Mouse (Mus musculus): ENCODE data around the gene Cox8a. TPM values are rescaled to one million over a fixed set of nuclear protein-coding genes. Genes with fewer than 3 reads are reported as not detected.

Cox8a gene
- polyA plus RNA-seq, 2 experiments = 478 to 909 TPM

- H3K36me3 ChIP-seq (ENCODE audit: control insufficient read depth, insufficient read depth, low read length) = peaks cover 50% of the 10 kb centered on the region
- H3K4me3 ChIP-seq (replicated peaks; ENCODE audit: low read length) = no peak overlapping the region
- no peaks in the 10 kb centered on the region for H3K27me3 ChIP-seq (ENCODE audit: control insufficient read depth, insufficient read depth, low read length)
- no peaks in the 10 kb centered on the region; the same call in 1 of the 2 replicates for H3K4me1 ChIP-seq (ENCODE audit: control insufficient read depth, insufficient read depth, low read length)
- DNase-seq (ENCODE audit: low spot score) (no peak), ATAC-seq (ENCODE audit: low FRiP score, low read depth) (no peak)
- no peak overlapping the region for H3K27ac ChIP-seq (replicated peaks; ENCODE audit: low read depth, low read length)
- no peaks in the 10 kb centered on the region for H3K9me3 ChIP-seq (ENCODE audit: control insufficient read depth, low read length)
- no peak for TF ChIP-seq POLR2A (IDR thresholded peaks at IDR 0.05; ENCODE audit: borderline replicate concordance, extremely low read depth, insufficient read depth, insufficient read length)
- no peak overlapping the region for H3K4me2 ChIP-seq (replicated peaks; ENCODE audit: low read depth, low read length, severe bottlenecking)
- no peak overlapping the region for H3K9ac ChIP-seq (ENCODE audit: low read depth, low read length, severe bottlenecking)
- WGBS = 90% methylated on average over 2 of the region's 2 CpGs
Measured at GRCm38 (mm10) chr19:7236011-7236410, 18.6 kb upstream of the Cox8a start.

- DNase-seq (ENCODE audit: low spot score) = no peak
- no peak for ATAC-seq (ENCODE audit: low FRiP score, low read depth)
- TF ChIP-seq POLR2A (IDR thresholded peaks at IDR 0.05; ENCODE audit: borderline replicate concordance, extremely low read depth, insufficient read depth, insufficient read length) = no peak
- no peaks in the 10 kb centered on the region for H3K27me3 ChIP-seq (ENCODE audit: control insufficient read depth, insufficient read depth, low read length)
- no peak overlapping the region for H3K27ac ChIP-seq (replicated peaks; ENCODE audit: low read depth, low read length)
- H3K4me2 ChIP-seq (replicated peaks; ENCODE audit: low read depth, low read length, severe bottlenecking) = no peak overlapping the region
- H3K36me3 ChIP-seq (ENCODE audit: control insufficient read depth, insufficient read depth, low read length) = peaks cover 51% of the 10 kb centered on the region
- 93% methylated on average over 9 of the region's 9 CpGs for WGBS
- H3K4me1 ChIP-seq (ENCODE audit: control insufficient read depth, insufficient read depth, low read length) = no peaks in the 10 kb centered on the region; the same call in 1 of the 2 replicates
- no peak overlapping the region for H3K4me3 ChIP-seq (replicated peaks; ENCODE audit: low read length)
- no peak overlapping the region for H3K9ac ChIP-seq (ENCODE audit: low read depth, low read length, severe bottlenecking)
- no peaks in the 10 kb centered on the region for H3K9me3 ChIP-seq (ENCODE audit: control insufficient read depth, low read length)
Measured at GRCm38 (mm10) chr19:7235461-7235860, 18.0 kb upstream of the Cox8a start.

- WGBS = 62% methylated on average over 8 of the region's 8 CpGs
- Histone ChIP-seq H3K9me3 (ENCODE audit: control insufficient read depth, low read length) (no peaks in the 10 kb centered on the region), H3K27me3 (ENCODE audit: control insufficient read depth, insufficient read depth, low read length) (no peaks in the 10 kb centered on the region), H3K36me3 (ENCODE audit: control insufficient read depth, insufficient read depth, low read length) (peaks cover 59% of the 10 kb centered on the region), H3K9ac (ENCODE audit: low read depth, low read length, severe bottlenecking) (no peak overlapping the region), H3K4me1 (ENCODE audit: control insufficient read depth, insufficient read depth, low read length) (no peaks in the 10 kb centered on the region; the same call in 1 of the 2 replicates), H3K4me2 (replicated peaks; ENCODE audit: low read depth, low read length, severe bottlenecking) (no peak overlapping the region), H3K4me3 (replicated peaks; ENCODE audit: low read length) (no peak overlapping the region), H3K27ac (replicated peaks; ENCODE audit: low read depth, low read length) (no peak overlapping the region)
- TF ChIP-seq POLR2A (IDR thresholded peaks at IDR 0.05; ENCODE audit: borderline replicate concordance, extremely low read depth, insufficient read depth, insufficient read length) = no peak
- ATAC-seq (ENCODE audit: low FRiP score, low read depth) (peak; percentile 82), DNase-seq (ENCODE audit: low spot score) (peak; percentile 73)
Measured at GRCm38 (mm10) chr19:7234537-7235221, 17.3 kb upstream of the Cox8a start.

DNA sequence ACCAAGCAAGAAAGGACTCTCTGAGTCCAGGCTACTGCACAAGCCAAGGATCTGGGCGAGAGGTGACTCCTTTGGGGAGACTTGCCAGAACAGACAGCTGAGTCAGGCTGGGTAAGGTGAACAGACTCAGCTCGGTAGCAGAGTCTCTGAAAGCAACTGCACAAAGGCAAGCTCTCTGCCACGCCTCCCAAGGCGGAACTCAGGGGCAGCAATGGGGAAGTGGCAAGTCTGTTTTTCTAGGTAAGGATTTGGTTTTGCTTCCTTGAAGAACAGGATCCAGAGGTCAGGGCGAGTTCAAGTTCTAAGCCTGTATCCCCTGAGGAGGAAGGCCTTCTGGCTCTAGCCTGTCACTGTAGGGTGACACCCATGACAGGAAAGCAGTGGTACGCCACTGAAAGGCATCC is 9.1 kb upstream of the Cox8a start:
- WGBS = 80% methylated on average over 6 of the region's 6 CpGs
- Histone ChIP-seq H3K4me2 (replicated peaks; ENCODE audit: low read depth, low read length, severe bottlenecking) (no peak overlapping the region), H3K27me3 (ENCODE audit: control insufficient read depth, insufficient read depth, low read length) (no peaks in the 10 kb centered on the region), H3K36me3 (ENCODE audit: control insufficient read depth, insufficient read depth, low read length) (peaks cover 54% of the 10 kb centered on the region), H3K9ac (ENCODE audit: low read depth, low read length, severe bottlenecking) (no peak overlapping the region), H3K27ac (replicated peaks; ENCODE audit: low read depth, low read length) (no peak overlapping the region), H3K4me3 (replicated peaks; ENCODE audit: low read length) (no peak overlapping the region), H3K9me3 (ENCODE audit: control insufficient read depth, low read length) (no peaks in the 10 kb centered on the region), H3K4me1 (ENCODE audit: control insufficient read depth, insufficient read depth, low read length) (no peaks in the 10 kb centered on the region)
- no peak for DNase-seq (ENCODE audit: low spot score)
- TF ChIP-seq POLR2A (IDR thresholded peaks at IDR 0.05; ENCODE audit: borderline replicate concordance, extremely low read depth, insufficient read depth, insufficient read length) = no peak
- ATAC-seq (ENCODE audit: low FRiP score, low read depth) = no peak

DNA sequence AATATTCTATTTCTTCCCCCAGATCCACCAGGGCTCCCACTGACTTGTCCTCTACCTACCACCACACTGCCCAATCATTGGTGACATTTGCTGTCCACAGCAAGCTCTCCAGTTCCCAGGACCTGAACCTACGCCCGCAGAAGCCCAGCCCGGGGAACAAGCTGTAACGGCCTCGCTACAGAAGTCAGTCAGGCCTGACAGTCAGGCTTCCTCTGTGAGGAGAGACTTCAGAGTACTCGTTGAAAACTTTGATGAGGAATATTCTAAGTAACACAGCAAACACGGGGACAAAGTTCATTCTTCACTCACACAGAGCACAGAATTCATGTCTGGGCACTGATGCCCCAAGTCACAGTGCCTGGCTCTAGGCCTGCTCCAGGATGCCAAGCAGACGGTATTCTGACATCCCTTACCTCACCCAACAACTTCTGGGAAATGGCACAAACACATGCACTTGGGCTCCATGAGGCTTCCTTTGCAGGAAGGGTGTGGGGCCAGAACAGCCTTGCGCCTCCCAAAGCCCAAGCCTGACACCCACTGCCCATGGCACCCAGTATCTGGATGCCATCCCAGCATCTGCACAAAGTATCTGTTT is 7.8 kb upstream of the Cox8a start:
- H3K9ac ChIP-seq (ENCODE audit: low read depth, low read length, severe bottlenecking) = no peak overlapping the region
- 83% methylated on average over 9 of the region's 9 CpGs for WGBS
- no peak for TF ChIP-seq POLR2A (IDR thresholded peaks at IDR 0.05; ENCODE audit: borderline replicate concordance, extremely low read depth, insufficient read depth, insufficient read length)
- DNase-seq (ENCODE audit: low spot score) (no peak), ATAC-seq (ENCODE audit: low FRiP score, low read depth) (no peak)
- no peak overlapping the region for H3K4me2 ChIP-seq (replicated peaks; ENCODE audit: low read depth, low read length, severe bottlenecking)
- H3K9me3 ChIP-seq (ENCODE audit: control insufficient read depth, low read length) = no peaks in the 10 kb centered on the region
- H3K27ac ChIP-seq (replicated peaks; ENCODE audit: low read depth, low read length) = no peak overlapping the region
- no peak overlapping the region for H3K4me3 ChIP-seq (replicated peaks; ENCODE audit: low read length)
- peaks cover 46% of the 10 kb centered on the region for H3K36me3 ChIP-seq (ENCODE audit: control insufficient read depth, insufficient read depth, low read length)
- H3K4me1 ChIP-seq (ENCODE audit: control insufficient read depth, insufficient read depth, low read length) = no peaks in the 10 kb centered on the region
- no peaks in the 10 kb centered on the region for H3K27me3 ChIP-seq (ENCODE audit: control insufficient read depth, insufficient read depth, low read length)
